Mouse (Mus musculus): ENCODE results near the gene Hey2. TPM values are rescaled to one million over a fixed set of nuclear protein-coding genes. Genes with fewer than 3 reads are reported as not detected.

The Hey2 gene
- polyA plus RNA-seq, 1 experiment from 2014 or later: 3.5 TPM

- Histone ChIP-seq H3K36me3 (replicated peaks) (no peaks in the 10 kb centered on the region), H3K9ac (no peak overlapping the region), H3K4me2 (no peak overlapping the region), H3K4me1 (no peaks in the 10 kb centered on the region), H3K27ac (no peak overlapping the region), H3K4me3 (no peak overlapping the region), H3K27me3 (replicated peaks) (no peaks in the 10 kb centered on the region), H3K9me3 (no peaks in the 10 kb centered on the region)
- no peak for ATAC-seq (replicated peaks)
- 88% methylated on average over 5 of the region's 5 CpGs for WGBS
These were observed 56.4 kb downstream of the Hey2 start for GRCm38 (mm10) chr10:30786103-30786754.

Other genes starting within 250 kb of the Hey2 start
- gene Trmt11, start 242.1 kb downstream of the Hey2 start, polyA plus RNA-seq (2015; fragmentation: Nextera tagmentation; extraction: Ambion mirVana): 20.5 and 23.4 TPM in 2 replicates
- 15.7 and 19.3 TPM in 2 replicates for gene Hint3, start 213.2 kb downstream of the Hey2 start, polyA plus RNA-seq (2015; fragmentation: Nextera tagmentation; extraction: Ambion mirVana)
- 18.0 and 19.8 TPM in 2 replicates for gene Ncoa7, start 39.5 kb downstream of the Hey2 start, polyA plus RNA-seq (2015; fragmentation: Nextera tagmentation; extraction: Ambion mirVana)